Mouse (Mus musculus) cerebellum, adult 2 months (tissue): ENCODE measurements around the gene Zbtb20.

Experiments used
- CTCF ChIP-seq: fragments of 200-500 bp; IDR thresholded peaks from 2 replicates; pipeline ENCODE4 v1.5.1; 2011; ENCODE audit warnings: low read depth, mild to moderate bottlenecking, control low read depth, low read length, moderate library complexity, borderline replicate concordance; ENCODE audit not compliant: insufficient read depth
- POLR2A ChIP-seq: fragments of 200-500 bp; IDR thresholded peaks from 2 replicates; pipeline ENCODE4 v1.6.1; 2011; ENCODE audit warnings: low read length, control low read depth, borderline replicate concordance; ENCODE audit not compliant: insufficient read depth

GRCm38 (mm10) chr16:43390387-43390786, 514.7 kb downstream of the Zbtb20 start:
- TF ChIP-seq CTCF = no peak
- TF ChIP-seq POLR2A = no peak
